Comparison of ENCODE assay signal across 16 mouse cellular contexts in the genomic region with DNA sequence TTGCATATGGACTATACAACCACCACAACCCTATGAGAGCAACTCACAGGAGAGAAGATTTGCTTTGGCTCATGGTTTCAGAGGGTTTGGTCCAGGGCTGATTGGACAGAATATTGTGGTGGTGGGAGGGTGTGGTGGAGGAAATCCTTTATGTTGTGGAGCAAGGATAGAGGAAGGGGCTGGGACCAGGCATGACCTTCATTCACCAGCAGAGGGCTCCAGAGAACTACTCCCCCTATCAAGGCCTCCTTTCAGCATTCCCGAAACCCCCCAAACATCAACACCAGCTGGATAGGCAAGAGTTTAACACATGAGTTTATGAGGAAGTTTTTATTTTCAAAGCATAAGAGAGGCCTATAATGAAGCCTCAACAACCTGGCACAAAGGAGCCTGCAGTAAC.
DNase-seq lines count a peak whose midpoint lies in the region; ATAC-seq and TF ChIP-seq lines count a peak whose summit lies in the region.
"Had no signal": no experiment of that assay in that cellular context is flagged by ENCODE, and none has a peak within 500 bp of the region (broad histone marks: within the 10 kb centered on the region; RNA-seq: fewer than 3 reads in every experiment).

No protein-coding gene starts in this region.

- no peak overlapping the region for H3K4me2 ChIP-seq in hindbrain, postnatal 0 days (ENCODE audit: low read depth, low read length)
- H3K4me2 ChIP-seq in hindbrain, embryonic 16.5 days (ENCODE audit: low read length): no peak overlapping the region
- H3K4me2 ChIP-seq in liver, embryonic 11.5 days: no peak overlapping the region
- H3K4me2 ChIP-seq: hindbrain, embryonic 12.5 days; midbrain, embryonic 15.5 days; neural tube, embryonic 13.5 days had no signal

- WGBS in hindbrain, postnatal 0 days: 75% methylated on average over 1 of the region's 1 CpGs
- WGBS in hindbrain, embryonic 16.5 days: 80% methylated on average over 1 of the region's 1 CpGs
- 47% methylated on average over 1 of the region's 1 CpGs for WGBS in small intestine, adult 2 months
- WGBS in liver, embryonic 11.5 days: 59% methylated on average over 1 of the region's 1 CpGs

- ATAC-seq in hindbrain, postnatal 0 days: no peak
- no peak for ATAC-seq in hindbrain, embryonic 16.5 days
- no peak for ATAC-seq in liver, embryonic 11.5 days (replicated peaks; ENCODE audit: low FRiP score)
- ATAC-seq: midbrain, embryonic 15.5 days had no signal

- H3K4me3 ChIP-seq in hindbrain, postnatal 0 days (ENCODE audit: low read length): no peak overlapping the region
- no peak overlapping the region for H3K4me3 ChIP-seq in hindbrain, embryonic 16.5 days (ENCODE audit: low read length)
- no peak overlapping the region for H3K4me3 ChIP-seq in small intestine, adult 2 months (ENCODE audit: low read depth, low read length)
- no peak overlapping the region for H3K4me3 ChIP-seq in liver, embryonic 11.5 days (ENCODE audit: low read depth, low read length)
- H3K4me3 ChIP-seq: heart, embryonic 10.5 days; hindbrain, embryonic 12.5 days; limb, embryonic 10.5 days; midbrain, embryonic 15.5 days; neural tube, embryonic 13.5 days had no signal

- no peak for DNase-seq in hindbrain, postnatal 0 days (ENCODE audit: low spot score)
- peak; percentile 3 for DNase-seq in lung, postnatal 14 days
- no peak for DNase-seq in lung, postnatal 36 days
- DNase-seq in R1 (ENCODE audit: low read depth, low spot score): peak; percentile 31
- no peak for DNase-seq in frontal cortex, postnatal 25 days (ENCODE audit: low spot score in 2 of 2)
- no peak for DNase-seq in liver, embryonic 11.5 days (ENCODE audit: low spot score)
- DNase-seq: cerebellum, postnatal 25 days; right cerebral cortex, adult 18-20 months; thymus, adult 18-20 months had no signal

- H3K36me3 ChIP-seq in hindbrain, postnatal 0 days (ENCODE audit: insufficient read depth, low read length): no peaks in the 10 kb centered on the region
- no peaks in the 10 kb centered on the region for H3K36me3 ChIP-seq in hindbrain, embryonic 16.5 days (ENCODE audit: control insufficient read depth, insufficient read depth, low read length)
- no peaks in the 10 kb centered on the region for H3K36me3 ChIP-seq in small intestine, adult 2 months (ENCODE audit: control insufficient read depth, insufficient read depth, low read length)
- H3K36me3 ChIP-seq in liver, embryonic 11.5 days (ENCODE audit: control insufficient read depth, insufficient read depth, low read length): no peaks in the 10 kb centered on the region
- H3K36me3 ChIP-seq: heart, embryonic 10.5 days; hindbrain, embryonic 12.5 days; limb, embryonic 10.5 days; midbrain, embryonic 15.5 days; neural tube, embryonic 13.5 days had no signal

- H3K27ac ChIP-seq in hindbrain, postnatal 0 days: no peak overlapping the region
- H3K27ac ChIP-seq in hindbrain, embryonic 16.5 days (ENCODE audit: low read depth, low read length): no peak overlapping the region
- H3K27ac ChIP-seq in small intestine, adult 2 months (ENCODE audit: insufficient read depth, low read depth, low read length): no peak overlapping the region
- no peak overlapping the region for H3K27ac ChIP-seq in liver, embryonic 11.5 days (ENCODE audit: low read depth, low read length)
- H3K27ac ChIP-seq: heart, embryonic 10.5 days; hindbrain, embryonic 12.5 days; limb, embryonic 10.5 days; midbrain, embryonic 15.5 days; neural tube, embryonic 13.5 days had no signal

- H3K27me3 ChIP-seq in hindbrain, postnatal 0 days (ENCODE audit: insufficient read depth, low read length): no peaks in the 10 kb centered on the region
- H3K27me3 ChIP-seq in hindbrain, embryonic 16.5 days (replicated peaks; ENCODE audit: control insufficient read depth, insufficient read depth, low read length): no peaks in the 10 kb centered on the region
- no peaks in the 10 kb centered on the region; the same call in 1 of the 2 replicates for H3K27me3 ChIP-seq in small intestine, adult 2 months (ENCODE audit: control insufficient read depth, insufficient read depth, low read length)
- H3K27me3 ChIP-seq in liver, embryonic 11.5 days (replicated peaks; ENCODE audit: control insufficient read depth, insufficient read depth, low read length): no peaks in the 10 kb centered on the region
- H3K27me3 ChIP-seq: hindbrain, embryonic 12.5 days; midbrain, embryonic 15.5 days; neural tube, embryonic 13.5 days had no signal

- H3K9ac ChIP-seq in hindbrain, postnatal 0 days (replicated peaks; ENCODE audit: low read length): no peak overlapping the region
- H3K9ac ChIP-seq in hindbrain, embryonic 16.5 days (ENCODE audit: low read depth, low read length): no peak overlapping the region
- H3K9ac ChIP-seq in liver, embryonic 11.5 days (ENCODE audit: low read depth, low read length): no peak overlapping the region
- H3K9ac ChIP-seq: hindbrain, embryonic 12.5 days; midbrain, embryonic 15.5 days; neural tube, embryonic 13.5 days had no signal

- H3K9me3 ChIP-seq in hindbrain, postnatal 0 days (ENCODE audit: low read length): no peaks in the 10 kb centered on the region
- no peaks in the 10 kb centered on the region for H3K9me3 ChIP-seq in hindbrain, embryonic 16.5 days (ENCODE audit: control insufficient read depth, low read length)
- H3K9me3 ChIP-seq in liver, embryonic 11.5 days (ENCODE audit: control insufficient read depth, low read length): no peaks in the 10 kb centered on the region
- H3K9me3 ChIP-seq: heart, embryonic 10.5 days; limb, embryonic 10.5 days; midbrain, embryonic 15.5 days; neural tube, embryonic 13.5 days had no signal

- TF ChIP-seq CTCF in hindbrain, postnatal 0 days (IDR thresholded peaks at IDR 0.05; ENCODE audit: low read depth): peak; percentile 37
- peak; percentile 17; the same call in 1 of the 2 replicates for TF ChIP-seq CTCF in small intestine, adult 2 months (IDR thresholded peaks at IDR 0.05; ENCODE audit: extremely low read depth, insufficient read length, insufficient replicate concordance, low read depth, low read length)

- no peaks in the 10 kb centered on the region for H3K4me1 ChIP-seq in hindbrain, postnatal 0 days (ENCODE audit: insufficient read depth, low read length)
- no peaks in the 10 kb centered on the region for H3K4me1 ChIP-seq in hindbrain, embryonic 16.5 days (ENCODE audit: control insufficient read depth, insufficient read depth, low read depth, low read length)
- no peaks in the 10 kb centered on the region for H3K4me1 ChIP-seq in small intestine, adult 2 months (ENCODE audit: control insufficient read depth, insufficient read depth, insufficient read length, low read length)
- H3K4me1 ChIP-seq in liver, embryonic 11.5 days (replicated peaks; ENCODE audit: control insufficient read depth, insufficient read depth, low read length): no peaks in the 10 kb centered on the region
- H3K4me1 ChIP-seq: heart, embryonic 10.5 days; hindbrain, embryonic 12.5 days; limb, embryonic 10.5 days; midbrain, embryonic 15.5 days; neural tube, embryonic 13.5 days had no signal

- TF ChIP-seq POLR2A in small intestine, adult 2 months (IDR thresholded peaks at IDR 0.05; ENCODE audit: low read depth, low read length): no peak

Comparison
In these comparisons a context has a peak if more than half of its experiments do, and no peak if none do; other contexts are left out.
1. DNase-seq: peak in lung, postnatal 14 days (single experiment) and R1 (single experiment); none in hindbrain, postnatal 0 days (single experiment), lung, postnatal 36 days (single experiment), frontal cortex, postnatal 25 days (0 of 2) and liver, embryonic 11.5 days (single experiment).